In the genomic region with DNA sequence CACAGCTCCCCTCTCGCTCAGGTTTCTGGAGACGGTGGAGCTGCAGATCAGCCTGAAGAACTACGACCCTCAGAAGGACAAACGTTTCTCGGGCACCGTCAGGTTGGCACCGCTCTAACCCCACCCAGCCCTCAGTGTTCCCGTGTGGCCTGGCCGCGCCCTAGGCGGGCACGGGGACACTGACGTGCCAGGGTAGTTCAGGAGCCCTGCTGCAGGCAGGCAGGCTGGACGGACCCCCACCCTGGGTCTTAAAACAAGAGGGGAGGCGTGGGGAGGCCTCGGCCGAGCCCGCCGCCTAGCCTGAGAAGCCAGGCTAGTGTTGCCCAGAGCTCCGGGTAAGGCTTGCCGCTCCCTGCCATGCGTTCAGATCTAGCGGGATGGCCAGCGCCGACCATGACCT, we compare ENCODE assay signal across 8 mouse cellular contexts. TPM values are rescaled to one million over a fixed set of nuclear protein-coding genes. Genes with fewer than 3 reads are reported as not detected.
DNase-seq lines count a peak whose midpoint lies in the region; ATAC-seq lines count a peak whose summit lies in the region.

No protein-coding gene starts in this region.

- H3K9me3 ChIP-seq in embryonic facial prominence, embryonic 11.5 days (replicated peaks; ENCODE audit: control insufficient read depth, low read length): no peaks in the 10 kb centered on the region
- H3K9me3 ChIP-seq in intestine, embryonic 15.5 days: no peaks in the 10 kb centered on the region
- H3K9me3 ChIP-seq in midbrain, embryonic 10.5 days (replicated peaks): peaks cover 7% of the 10 kb centered on the region

- H3K27me3 ChIP-seq in embryonic facial prominence, embryonic 11.5 days (ENCODE audit: control insufficient read depth, insufficient read depth, low read length): no peaks in the 10 kb centered on the region
- H3K27me3 ChIP-seq in intestine, embryonic 15.5 days (replicated peaks): no peaks in the 10 kb centered on the region
- H3K27me3 ChIP-seq in midbrain, embryonic 10.5 days (ENCODE audit: low read depth, poor library complexity, severe bottlenecking): peaks cover 4% of the 10 kb centered on the region; the same call in 1 of the 2 replicates

- DNase-seq in left cerebral cortex, postnatal 4 days: peak; percentile 27
- no peak for DNase-seq in left cerebral cortex, adult 9 months (ENCODE audit: low spot score in 2 of 2)
- DNase-seq in embryonic facial prominence, embryonic 11.5 days (ENCODE audit: low spot score): no peak
- peak; percentile 52 for DNase-seq in midbrain, embryonic 10.5 days (ENCODE audit: low spot score)
- no peak for DNase-seq in B cell, adult 2 months
- DNase-seq in cerebellum, postnatal 4 days (ENCODE audit: low spot score in 2 of 2): no peak

- H3K4me3 ChIP-seq in embryonic facial prominence, embryonic 11.5 days (ENCODE audit: low read depth, low read length): peak overlapping the region; percentile 94
- H3K4me3 ChIP-seq in intestine, embryonic 15.5 days (replicated peaks): peak overlapping the region; percentile 86
- peak overlapping the region; percentile 100 for H3K4me3 ChIP-seq in midbrain, embryonic 10.5 days

- H3K4me1 ChIP-seq in embryonic facial prominence, embryonic 11.5 days (ENCODE audit: control insufficient read depth, insufficient read depth, low read length): peaks cover 10% of the 10 kb centered on the region
- H3K4me1 ChIP-seq in intestine, embryonic 15.5 days (replicated peaks): peaks cover 43% of the 10 kb centered on the region
- H3K4me1 ChIP-seq in midbrain, embryonic 10.5 days: peaks cover 56% of the 10 kb centered on the region

- H3K4me2 ChIP-seq in embryonic facial prominence, embryonic 11.5 days (ENCODE audit: low read depth, low read length): peak overlapping the region; percentile 62
- H3K4me2 ChIP-seq in intestine, embryonic 15.5 days (replicated peaks): peak overlapping the region; percentile 80

- WGBS in embryonic facial prominence, embryonic 11.5 days: under 1% methylated on average over 25 of the region's 25 CpGs
- WGBS in intestine, embryonic 15.5 days: under 1% methylated on average over 25 of the region's 25 CpGs
- under 1% methylated on average over 25 of the region's 25 CpGs for WGBS in midbrain, embryonic 10.5 days

- peak overlapping the region; percentile 94 for H3K27ac ChIP-seq in embryonic facial prominence, embryonic 11.5 days (replicated peaks; ENCODE audit: low read depth, low read length)
- peak overlapping the region; percentile 96 for H3K27ac ChIP-seq in intestine, embryonic 15.5 days
- peak overlapping the region; percentile 97 for H3K27ac ChIP-seq in midbrain, embryonic 10.5 days (replicated peaks)

- peaks cover 2% of the 10 kb centered on the region; the same call in 1 of the 2 replicates for H3K36me3 ChIP-seq in embryonic facial prominence, embryonic 11.5 days (replicated peaks; ENCODE audit: control insufficient read depth, insufficient read depth, low read depth, low read length)
- H3K36me3 ChIP-seq in intestine, embryonic 15.5 days: peaks cover 13% of the 10 kb centered on the region
- H3K36me3 ChIP-seq in midbrain, embryonic 10.5 days: peaks cover 83% of the 10 kb centered on the region

- peak overlapping the region; percentile 91 for H3K9ac ChIP-seq in embryonic facial prominence, embryonic 11.5 days (replicated peaks; ENCODE audit: low read length)
- H3K9ac ChIP-seq in intestine, embryonic 15.5 days: peak overlapping the region; percentile 99

- intact Hi-C loops in left cerebral cortex, postnatal 4 days (cut with DNase I): no loop called here

- ATAC-seq in embryonic facial prominence, embryonic 11.5 days (replicated peaks; ENCODE audit: insufficient number of reproducible peaks, low FRiP score, low TSS enrichment, low read depth): no peak
- ATAC-seq in intestine, embryonic 15.5 days: peak; percentile 2; the same call in 1 of the 2 replicates
- ATAC-seq in megakaryocyte-erythroid progenitor cell, adult 5-6 weeks (replicated peaks; ENCODE audit: low FRiP score, low TSS enrichment, poor library complexity, severe bottlenecking): no peak; the same call in 1 of the 2 replicates

RNA-seq across cellular contexts. Expression of gene Rpl10a, which starts 0.7 kb away (rescaled TPM):
- 100 to 1,000 TPM; 646 to 664 TPM for total RNA-seq in left cerebral cortex, postnatal 4 days (2021)
- 562 and 613 TPM in 2 replicates for polyA plus RNA-seq in embryonic facial prominence, embryonic 11.5 days (2014; fragmentation: Nextera tagmentation; extraction: Ambion mirVana)
- 639 and 690 TPM in 2 replicates for polyA plus RNA-seq in intestine, embryonic 15.5 days (2015; fragmentation: Nextera tagmentation; extraction: Ambion mirVana)
- polyA plus RNA-seq in midbrain, embryonic 10.5 days (2016; fragmentation: Nextera tagmentation; extraction: Ambion mirVana): 426 and 489 TPM in 2 replicates
- total RNA-seq in megakaryocyte-erythroid progenitor cell, adult 5-6 weeks (2014; fragmentation: Nextera tagmentation): 3,438 and 3,746 TPM in 2 replicates
- 861 and 1,170 TPM in 2 replicates for total RNA-seq in megakaryocyte-erythroid progenitor cell, adult 5-6 weeks (2017)

RNA-seq across cellular contexts. Expression of gene Fance, which starts 15.6 kb away (rescaled TPM):
- total RNA-seq in left cerebral cortex, postnatal 4 days (2021): 10 to 100 TPM; 28.9 to 29.0 TPM
- polyA plus RNA-seq in embryonic facial prominence, embryonic 11.5 days (2014; fragmentation: Nextera tagmentation; extraction: Ambion mirVana): 18.8 and 21.2 TPM in 2 replicates
- 22.7 and 29.8 TPM in 2 replicates for polyA plus RNA-seq in intestine, embryonic 15.5 days (2015; fragmentation: Nextera tagmentation; extraction: Ambion mirVana)
- 28.2 and 30.8 TPM in 2 replicates for polyA plus RNA-seq in midbrain, embryonic 10.5 days (2016; fragmentation: Nextera tagmentation; extraction: Ambion mirVana)
- 47.6 and 82.8 TPM in 2 replicates for total RNA-seq in megakaryocyte-erythroid progenitor cell, adult 5-6 weeks (2014; fragmentation: Nextera tagmentation)
- 21.0 and 56.9 TPM in 2 replicates for total RNA-seq in megakaryocyte-erythroid progenitor cell, adult 5-6 weeks (2017)

RNA-seq across cellular contexts. Expression of gene Tead3, which starts 21.7 kb away (rescaled TPM):
- total RNA-seq in left cerebral cortex, postnatal 4 days (2021): 1 to 10 TPM; 5.8 to 6.3 TPM
- polyA plus RNA-seq in embryonic facial prominence, embryonic 11.5 days (2014; fragmentation: Nextera tagmentation; extraction: Ambion mirVana): 8.6 and 9.0 TPM in 2 replicates
- polyA plus RNA-seq in intestine, embryonic 15.5 days (2015; fragmentation: Nextera tagmentation; extraction: Ambion mirVana): 8.9 and 10.0 TPM in 2 replicates
- 5.0 and 5.2 TPM in 2 replicates for polyA plus RNA-seq in midbrain, embryonic 10.5 days (2016; fragmentation: Nextera tagmentation; extraction: Ambion mirVana)
- 0.20 and 0.37 TPM in 2 replicates for total RNA-seq in megakaryocyte-erythroid progenitor cell, adult 5-6 weeks (2014; fragmentation: Nextera tagmentation)
- total RNA-seq in megakaryocyte-erythroid progenitor cell, adult 5-6 weeks (2017): 0.30 TPM in 1 of 2 replicates, not detected in the other

RNA-seq across cellular contexts. Expression of gene Tulp1, which starts 36.1 kb away (rescaled TPM):
- under 1 TPM; 0.58 to 0.92 TPM for total RNA-seq in left cerebral cortex, postnatal 4 days (2021)
- polyA plus RNA-seq in embryonic facial prominence, embryonic 11.5 days (2014; fragmentation: Nextera tagmentation; extraction: Ambion mirVana): 3.4 and 3.6 TPM in 2 replicates
- 3.6 and 4.1 TPM in 2 replicates for polyA plus RNA-seq in intestine, embryonic 15.5 days (2015; fragmentation: Nextera tagmentation; extraction: Ambion mirVana)
- 2.8 and 5.0 TPM in 2 replicates for polyA plus RNA-seq in midbrain, embryonic 10.5 days (2016; fragmentation: Nextera tagmentation; extraction: Ambion mirVana)
- total RNA-seq in megakaryocyte-erythroid progenitor cell, adult 5-6 weeks (2014; fragmentation: Nextera tagmentation): not detected in 2 replicates
- 0.99 TPM in 1 of 2 replicates, not detected in the other for total RNA-seq in megakaryocyte-erythroid progenitor cell, adult 5-6 weeks (2017)

Comparison
In these comparisons a context has a peak if more than half of its experiments do, and no peak if none do; other contexts are left out.
1. DNase-seq: peak in left cerebral cortex, postnatal 4 days (single experiment) and midbrain, embryonic 10.5 days (single experiment); none in left cerebral cortex, adult 9 months (0 of 2), embryonic facial prominence, embryonic 11.5 days (single experiment), B cell, adult 2 months (0 of 2) and cerebellum, postnatal 4 days (0 of 2).
2. Peak in every context shown above with its lines, with median percentiles within 50 percentile points of each other: H3K27ac ChIP-seq and H3K4me3 ChIP-seq.